Mouse (Mus musculus): ENCODE measurements around the gene Stat3.

Gene Stat3

DNA sequence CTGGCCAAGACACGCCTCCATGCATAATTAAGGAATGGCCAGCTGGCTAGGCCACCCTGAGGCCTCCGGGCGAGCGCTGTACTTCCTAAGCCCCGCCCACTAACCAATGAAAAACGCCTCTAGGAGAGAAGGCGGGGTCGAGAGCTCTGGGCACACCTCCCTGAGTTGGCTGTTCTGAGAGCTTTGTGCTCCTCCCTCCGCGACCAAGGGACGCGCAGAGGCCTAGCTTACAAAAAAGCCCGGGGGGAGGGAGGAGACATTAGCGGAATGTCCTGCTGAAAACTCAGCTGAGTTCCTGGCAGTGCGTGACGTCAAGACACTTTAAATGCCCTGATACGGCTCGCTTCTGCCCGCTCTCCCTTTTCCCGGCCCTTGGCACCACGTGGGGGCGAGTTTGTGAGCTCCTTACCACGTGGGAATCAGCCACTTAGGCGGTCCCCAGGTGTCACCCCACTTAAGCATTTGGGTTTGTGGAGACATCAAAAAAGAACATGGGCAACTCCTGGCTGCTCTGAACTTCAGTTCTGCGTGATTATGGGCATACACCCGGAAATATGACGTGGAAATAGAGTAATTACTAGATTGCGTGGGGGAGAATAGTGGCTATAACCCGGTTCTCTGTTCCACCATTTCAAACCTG lies at the start of gene Stat3:
Gene Stat3 (minus strand): TSS at position 29 of the 640 bp plus-strand sequence.
- peak; percentile 99 for DNase-seq

DNA sequence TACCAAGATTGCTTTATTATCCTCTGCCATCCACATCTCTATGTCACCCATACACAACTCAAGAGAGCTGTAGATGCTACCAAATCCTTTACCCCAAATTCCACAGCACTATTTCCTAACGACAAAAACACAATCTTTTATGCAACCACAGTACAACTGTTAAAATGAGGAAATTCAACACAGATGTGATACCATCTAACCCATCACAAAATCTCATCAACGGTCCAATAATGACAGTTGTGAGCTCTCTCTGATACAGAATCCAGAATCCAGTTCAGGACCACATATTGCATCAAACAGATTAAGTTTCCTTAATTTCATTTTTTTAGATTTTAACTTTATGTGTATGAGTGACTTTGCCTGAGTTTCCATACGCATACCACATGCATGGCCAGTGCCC lies 49.3 kb upstream of the Stat3 start:
- no peak for DNase-seq

DNA sequence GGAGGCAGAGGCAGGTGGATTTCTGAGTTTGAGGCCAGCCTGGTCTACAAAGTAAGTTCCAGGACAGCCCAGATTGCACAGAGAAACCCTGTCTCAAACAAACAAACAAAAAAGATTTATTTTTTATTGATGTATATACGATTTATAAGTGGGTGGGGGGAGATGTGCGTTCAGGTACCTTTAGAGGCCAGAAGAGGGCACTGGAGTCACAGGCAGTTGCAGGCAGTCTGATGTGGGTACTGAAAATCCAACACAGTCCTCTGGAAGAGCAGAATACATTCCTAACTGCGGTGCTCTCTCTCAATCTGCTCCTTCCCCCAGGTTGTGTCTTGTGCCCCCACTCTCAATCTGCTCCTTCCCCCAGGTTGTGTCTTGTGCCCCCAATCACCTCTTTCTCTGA lies 46.3 kb upstream of the Stat3 start:
- DNase-seq: no peak

- no peak for DNase-seq
Observed at GRCm38 (mm10) chr11:100983778-100984131, 44.4 kb upstream of the Stat3 start.

GRCm38 (mm10) chr11:100983125-100983777 lies 43.9 kb upstream of the Stat3 start:
- peak; percentile 61 for DNase-seq

DNA sequence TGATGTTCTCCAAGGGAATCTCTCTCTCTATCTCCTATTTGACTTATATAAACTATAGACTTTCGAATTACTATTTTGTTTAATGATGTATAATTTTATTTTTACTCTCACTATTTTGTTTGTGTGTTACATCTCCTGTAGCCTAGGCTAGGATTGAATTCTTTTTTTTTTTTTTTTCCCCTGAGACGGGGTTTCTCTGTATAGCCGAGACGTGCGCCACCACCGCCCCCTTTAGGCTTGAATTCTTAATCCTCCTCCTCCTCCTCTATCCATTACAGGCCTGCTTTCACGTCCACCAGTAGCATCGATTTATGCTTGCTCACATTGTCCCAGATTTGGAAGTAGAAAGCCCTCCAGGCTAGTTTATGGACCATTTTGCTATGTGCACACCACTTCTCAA lies 42.7 kb upstream of the Stat3 start:
- no peak for DNase-seq

- no peak for DNase-seq
Observed at GRCm38 (mm10) chr11:100981236-100981635, 41.9 kb upstream of the Stat3 start.

DNA sequence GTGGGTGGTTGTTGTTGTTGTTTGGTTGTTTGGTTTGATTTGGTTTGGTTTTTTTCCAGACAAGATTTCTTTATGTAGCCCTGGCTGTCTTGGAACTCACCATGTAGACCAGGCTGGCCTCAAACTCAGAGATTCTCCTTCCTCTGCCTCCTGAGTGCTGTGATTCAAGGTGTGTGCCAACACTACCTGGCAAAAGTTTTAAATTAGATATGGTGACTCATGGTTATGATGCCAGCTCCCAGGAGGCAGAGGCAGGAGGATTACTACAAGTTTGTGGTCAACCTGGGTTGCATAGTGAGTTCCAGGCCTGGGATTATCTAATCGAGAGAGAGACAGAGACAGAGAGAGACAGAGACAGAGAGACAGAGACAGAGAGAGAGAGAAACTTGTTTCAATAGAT lies 41.1 kb upstream of the Stat3 start:
- no peak for DNase-seq

GRCm38 (mm10) chr11:100979887-100980286 lies 40.5 kb upstream of the Stat3 start:
- no peak for DNase-seq

DNA sequence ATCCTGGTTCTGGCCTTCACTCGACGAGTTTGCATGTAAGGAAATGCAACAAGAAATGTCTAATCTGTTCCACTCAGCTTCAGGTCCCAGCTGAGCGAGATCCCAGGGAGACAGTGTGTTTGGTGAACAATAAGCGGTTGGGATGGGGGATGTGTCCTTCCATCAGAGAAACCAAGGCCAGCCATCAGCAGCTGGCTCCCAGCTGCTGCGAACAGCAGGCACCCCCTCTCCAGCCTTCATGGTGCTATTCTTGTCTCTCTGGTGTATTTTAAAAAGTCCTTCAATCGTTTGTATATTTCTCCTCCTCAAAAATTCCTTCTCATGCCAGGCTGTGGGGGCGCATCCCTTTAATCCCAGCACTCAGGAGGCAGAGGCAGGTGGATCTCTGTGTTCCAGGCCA lies 35.9 kb upstream of the Stat3 start:
- no peak for DNase-seq

DNA sequence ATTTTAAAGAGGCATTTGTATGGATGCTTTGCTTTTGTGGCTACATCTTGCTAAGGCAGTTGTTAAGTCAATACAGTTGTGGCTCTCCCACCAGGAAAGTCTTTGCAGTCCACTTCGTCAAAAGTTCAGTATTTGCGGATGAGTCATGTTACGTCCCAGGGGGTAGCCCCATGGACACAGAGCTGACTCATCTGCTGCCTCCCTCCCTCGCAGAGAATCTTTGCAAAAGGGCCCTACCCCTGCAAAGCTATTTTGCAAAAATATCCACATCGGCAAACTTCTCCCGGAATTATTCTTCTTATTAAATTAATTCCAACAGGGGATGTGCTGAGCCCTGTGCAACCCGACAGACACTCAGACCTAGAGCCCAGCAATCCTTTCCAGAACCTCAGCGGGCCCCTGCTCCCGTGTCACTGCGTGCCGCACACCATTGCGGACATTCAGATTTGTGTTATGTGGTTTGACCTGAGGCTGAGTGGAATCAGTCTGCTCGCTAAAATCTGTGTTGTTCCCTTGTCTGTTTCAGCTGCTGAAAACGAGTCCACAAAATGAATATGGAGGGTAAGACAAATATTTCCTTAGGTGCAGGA lies 35.1 kb upstream of the Stat3 start:
- DNase-seq: no peak

DNA sequence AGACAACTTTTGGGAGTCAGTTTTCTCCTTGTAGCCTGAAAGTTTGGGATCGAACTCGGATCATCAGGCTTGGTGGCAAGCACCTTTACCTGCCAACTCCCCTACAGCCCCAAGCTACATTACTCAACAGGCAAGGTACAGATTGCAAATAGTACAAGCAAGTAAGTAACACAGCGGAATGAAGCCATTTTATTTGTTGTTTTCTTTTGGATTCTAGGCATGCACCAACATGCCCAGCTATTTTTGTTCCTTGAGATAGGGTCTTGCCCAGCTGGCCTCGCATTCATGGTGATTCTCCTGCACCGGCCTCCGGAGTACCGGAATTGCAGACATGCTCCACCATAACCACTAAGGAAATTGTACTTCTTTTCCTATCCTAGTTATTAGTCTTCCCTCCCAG lies 33.9 kb upstream of the Stat3 start:
- DNase-seq: no peak

DNA sequence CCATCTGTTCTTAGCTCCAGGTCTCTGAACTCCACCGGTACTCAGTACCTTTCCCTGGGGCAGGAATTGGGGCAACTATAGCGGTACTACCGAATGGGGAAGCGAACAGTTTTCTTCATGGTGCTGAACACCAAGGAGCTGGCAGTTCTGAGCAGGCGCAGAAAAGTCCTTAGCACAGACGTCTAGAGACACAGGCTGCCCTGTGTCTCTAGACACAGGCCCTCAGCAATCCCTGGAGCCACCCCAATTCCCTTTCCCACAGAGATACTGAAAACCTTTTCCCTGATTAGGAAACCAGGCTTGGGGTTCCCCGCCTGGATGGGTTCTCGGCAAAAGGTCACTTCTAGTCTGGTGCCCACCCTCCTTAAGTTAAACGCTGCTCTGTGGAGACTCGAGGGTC lies 32.1 kb upstream of the Stat3 start:
- no peak for DNase-seq

DNA sequence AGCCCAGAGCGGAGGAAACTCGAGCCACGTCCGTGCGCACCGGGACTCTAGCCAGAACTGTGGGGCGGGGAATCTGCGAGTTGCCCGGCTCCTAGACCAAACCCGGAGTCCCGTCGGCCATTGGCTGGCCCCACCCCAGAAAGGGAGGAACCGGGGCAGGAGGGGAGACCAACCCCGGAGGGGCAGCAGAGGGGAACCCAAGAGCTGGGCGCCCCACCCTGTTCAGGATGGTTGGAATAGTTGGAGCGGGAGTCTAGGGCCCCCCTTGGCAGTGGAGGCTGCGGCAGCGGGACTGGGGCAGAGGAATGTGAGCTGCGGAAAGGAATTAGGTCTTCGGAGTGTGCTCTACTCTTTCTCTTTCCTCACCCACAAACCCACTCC lies 31.2 kb upstream of the Stat3 start, which contains the start of gene Cavin1:
Gene Cavin1 (minus strand): TSS at position 331 of the 381 bp plus-strand sequence.
- no peak for DNase-seq

DNA sequence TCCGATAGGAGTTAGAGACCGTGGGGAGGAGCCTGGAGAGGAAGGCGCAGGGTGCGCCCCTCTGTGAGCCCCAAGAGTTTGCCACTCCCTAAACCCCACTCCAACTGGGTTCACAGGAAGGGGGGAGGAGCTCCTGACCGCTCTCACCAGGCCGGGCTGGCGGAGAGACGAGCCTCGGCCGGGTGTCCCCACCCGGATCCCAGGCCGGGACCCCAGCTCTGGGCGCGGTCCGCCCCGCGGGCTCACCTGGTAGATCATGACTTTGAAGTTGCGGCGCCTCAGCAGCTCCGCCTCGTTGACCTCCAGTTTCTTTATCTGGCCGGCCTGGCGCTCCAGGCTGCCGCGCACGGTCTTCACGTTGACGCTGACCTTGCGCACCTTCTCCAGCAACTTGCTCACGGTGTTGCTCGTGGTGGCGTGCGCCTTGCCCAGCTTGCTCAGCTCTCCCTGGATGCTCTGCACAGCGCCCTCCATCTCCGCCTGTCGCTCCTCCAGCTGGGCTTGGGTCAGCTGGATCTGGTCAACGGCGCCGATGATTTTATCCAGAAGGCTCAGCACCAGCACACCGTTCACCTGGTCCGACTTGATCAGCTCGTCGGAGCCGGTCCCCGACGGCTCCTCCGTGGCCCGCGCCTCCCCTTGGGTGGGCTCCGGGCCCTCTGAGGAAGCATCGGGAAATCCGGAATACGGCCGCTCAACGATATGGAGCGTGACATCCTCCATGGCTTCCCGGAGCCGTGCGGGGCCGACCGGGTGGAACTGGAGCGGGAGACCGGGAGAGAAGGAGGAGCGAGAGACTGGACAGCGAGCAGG lies 30.6 kb upstream of the Stat3 start:
- no peak for DNase-seq

DNA sequence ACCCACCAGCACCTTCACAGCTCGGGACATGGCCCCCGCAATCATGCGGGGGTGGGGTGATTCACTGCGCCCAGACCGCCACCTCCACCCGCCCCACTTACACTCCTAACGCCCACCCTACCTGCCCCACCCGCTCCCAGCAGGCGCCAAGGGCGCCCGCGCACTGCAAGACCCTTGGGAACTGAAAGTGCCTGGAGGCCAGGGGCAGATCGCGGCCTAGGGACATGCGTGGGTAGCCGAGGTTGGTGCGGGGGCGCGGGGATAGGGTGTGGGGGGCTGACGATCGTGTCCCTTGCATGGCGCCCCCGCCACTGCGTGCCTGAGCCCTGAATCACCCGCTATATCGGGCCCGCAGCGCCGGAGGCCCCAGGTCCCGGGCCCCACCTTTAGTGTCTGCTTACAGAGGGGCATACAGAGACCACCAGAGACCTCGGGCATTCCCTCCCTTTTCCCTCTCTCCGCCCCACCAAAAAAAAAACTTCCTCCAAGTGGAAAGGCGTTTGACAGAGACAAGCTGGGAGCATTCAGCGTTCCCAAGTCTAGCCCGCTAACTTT lies 29.9 kb upstream of the Stat3 start:
- DNase-seq: no peak

- DNase-seq: no peak
Observed at GRCm38 (mm10) chr11:100968501-100968900, 29.2 kb upstream of the Stat3 start.

GRCm38 (mm10) chr11:100967881-100968420 lies 28.6 kb upstream of the Stat3 start:
- no peak for DNase-seq

GRCm38 (mm10) chr11:100967376-100967775 lies 28.0 kb upstream of the Stat3 start:
- no peak for DNase-seq

GRCm38 (mm10) chr11:100965760-100966159 lies 26.4 kb upstream of the Stat3 start:
- no peak for DNase-seq

- no peak for DNase-seq
Observed at GRCm38 (mm10) chr11:100964901-100965542, 25.7 kb upstream of the Stat3 start.

DNA sequence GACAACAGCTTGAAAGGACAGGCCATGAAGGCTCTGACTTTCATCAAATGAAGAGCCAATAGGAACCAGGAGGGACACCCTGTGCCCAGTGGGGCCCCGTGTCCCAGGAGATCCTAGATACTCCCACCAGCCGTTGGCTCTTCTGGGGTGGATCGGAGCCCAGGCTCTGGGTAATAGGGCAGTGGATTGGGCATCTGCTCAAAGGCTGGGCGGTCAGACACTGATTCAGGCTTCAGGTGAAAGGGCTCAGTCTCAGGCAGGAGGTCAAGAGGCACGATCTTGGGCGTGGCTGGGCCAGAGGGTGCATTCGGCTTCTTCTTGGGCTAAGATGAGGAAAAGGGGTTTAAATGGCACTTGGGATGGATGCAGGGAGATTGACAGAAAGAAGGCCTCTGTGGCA lies 24.8 kb upstream of the Stat3 start:
- DNase-seq: no peak

DNA sequence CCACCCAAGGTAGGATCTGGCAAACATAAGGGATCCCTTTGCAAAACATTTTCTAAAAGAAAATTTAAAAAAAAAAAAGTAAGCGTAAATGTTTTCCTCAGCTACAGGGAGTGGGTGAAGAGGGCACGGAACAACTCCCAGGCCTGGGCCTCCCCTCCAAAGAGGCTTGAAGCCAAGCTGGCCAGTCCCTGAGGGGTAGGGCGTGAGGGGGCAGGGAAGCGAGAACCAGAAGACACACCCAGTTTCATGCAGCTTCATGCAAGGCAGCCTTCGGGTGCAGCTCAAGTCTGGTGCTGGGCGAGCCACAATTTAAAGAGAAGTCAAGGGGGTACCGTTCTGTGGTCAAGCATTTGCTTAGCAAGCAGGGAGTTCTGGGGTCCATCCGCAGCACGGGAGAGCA lies 24.3 kb upstream of the Stat3 start:
- no peak for DNase-seq
